Mouse (Mus musculus): ENCODE measurements around the gene Aif1.

- TF ChIP-seq CTCF (conservative IDR thresholded peaks at IDR 0.05; ENCODE audit: insufficient read depth, insufficient read length, low read depth, low read length) (no peak), POLR2A (IDR thresholded peaks at IDR 0.05; ENCODE audit: low read depth, low read length) (no peak)
These were observed 13.3 kb upstream of the Aif1 start for GRCm38 (mm10) chr17:35189186-35189585.
